Mouse (Mus musculus) bone marrow macrophage, adult 2 months (primary cell): ENCODE data around the gene Scgb1c1. TPM values are rescaled to one million over a fixed set of nuclear protein-coding genes. Genes with fewer than 3 reads are reported as not detected.

Experiments
- H3K27ac ChIP-seq: 2 replicates; pipeline ENCODE4 v1.5.1; 2012; ENCODE audit warnings: low read depth, low read length; ENCODE audit not compliant: insufficient read depth
- H3K4me1 ChIP-seq: 2 replicates; pipeline ENCODE4 v1.6.1; 2012; ENCODE audit warnings: low read length; ENCODE audit not compliant: control insufficient read depth, insufficient read depth
- H3K4me3 ChIP-seq: 2 replicates; pipeline ENCODE4 v1.5.1; 2012; ENCODE audit warnings: mild to moderate bottlenecking, low read length, moderate library complexity; ENCODE audit not compliant: insufficient read depth
- CTCF ChIP-seq: IDR thresholded peaks from 2 replicates; pipeline ENCODE4 v1.5.1; 2012; ENCODE audit warnings: low read depth, mild to moderate bottlenecking, low read length, moderate library complexity
- POLR2A ChIP-seq: IDR thresholded peaks from 2 replicates; pipeline ENCODE4 v1.6.1; 2012; ENCODE audit warnings: mild to moderate bottlenecking, low read depth, low read length, borderline replicate concordance
- polyA plus RNA-seq: library from polyadenylated mRNA; stranded (reverse); fragments of >200 nt; gene quantifications from 2 replicates; pipeline ENCODE4 v1.2.4, GENCODE M21; 2012; ENCODE audit not compliant: missing spikeins, insufficient read depth, insufficient read length

Scgb1c1 gene
- polyA plus RNA-seq, 1 experiment: not detected

DNA sequence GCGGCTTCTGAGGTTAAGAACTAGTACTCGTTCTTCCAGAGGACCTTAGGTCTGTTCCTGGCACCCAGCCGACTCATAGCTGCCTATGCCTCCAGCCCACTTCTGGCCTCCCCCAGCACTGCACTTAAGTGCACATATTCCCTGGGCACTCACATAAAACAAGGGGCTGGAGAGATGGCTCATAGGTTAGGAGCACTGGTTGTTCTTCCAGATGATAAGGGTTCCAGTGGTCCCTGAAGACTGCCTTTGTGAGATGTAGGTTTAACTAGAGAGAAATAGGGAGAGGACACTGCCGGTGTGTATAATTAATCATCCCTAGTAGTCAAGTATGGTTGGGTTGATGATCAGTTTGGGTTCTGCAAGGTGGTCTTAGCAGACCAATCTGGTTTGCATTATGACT lies 22.6 kb upstream of the Scgb1c1 start:
- TF ChIP-seq CTCF: no peak
- no peak for TF ChIP-seq POLR2A
- Histone ChIP-seq H3K27ac (no peak overlapping the region), H3K4me3 (no peak overlapping the region), H3K4me1 (no peaks in the 10 kb centered on the region)

DNA sequence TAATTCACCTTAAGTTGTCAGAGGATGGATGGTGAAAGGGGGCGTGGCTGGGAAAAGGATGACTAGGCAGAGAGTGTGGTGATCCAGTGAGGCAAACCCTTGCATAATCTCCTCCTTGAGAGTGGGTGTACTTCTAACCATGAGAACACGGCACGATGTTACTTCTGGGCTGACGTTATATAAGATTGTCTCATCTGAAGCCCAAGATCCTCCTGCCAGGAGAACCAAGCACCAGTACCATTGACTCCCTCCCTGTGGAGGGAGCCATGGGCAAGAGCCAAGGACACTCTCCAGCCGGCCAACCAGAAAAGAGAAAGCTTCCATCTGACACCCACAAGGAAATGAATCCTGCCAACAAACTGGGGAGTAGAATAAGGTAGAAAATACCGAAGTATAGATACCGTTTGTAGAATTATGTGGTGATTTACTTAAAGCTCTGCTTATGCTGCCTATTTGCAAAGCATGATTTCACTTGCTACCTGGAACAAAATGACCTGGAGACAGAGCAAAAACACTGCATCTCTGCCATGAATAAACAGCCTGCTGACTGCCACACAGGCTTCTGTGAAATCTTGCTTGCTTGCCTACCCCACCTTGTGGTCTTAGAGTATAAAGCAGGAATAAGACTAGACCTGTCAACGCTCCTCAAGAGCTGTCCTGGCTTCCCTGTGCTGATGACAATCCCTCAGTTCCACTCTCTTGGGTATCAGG lies 17.0 kb upstream of the Scgb1c1 start:
- TF ChIP-seq CTCF: no peak
- TF ChIP-seq POLR2A: no peak
- no peak overlapping the region for H3K27ac ChIP-seq
- H3K4me3 ChIP-seq: no peak overlapping the region
- H3K4me1 ChIP-seq: peaks cover 16% of the 10 kb centered on the region

DNA sequence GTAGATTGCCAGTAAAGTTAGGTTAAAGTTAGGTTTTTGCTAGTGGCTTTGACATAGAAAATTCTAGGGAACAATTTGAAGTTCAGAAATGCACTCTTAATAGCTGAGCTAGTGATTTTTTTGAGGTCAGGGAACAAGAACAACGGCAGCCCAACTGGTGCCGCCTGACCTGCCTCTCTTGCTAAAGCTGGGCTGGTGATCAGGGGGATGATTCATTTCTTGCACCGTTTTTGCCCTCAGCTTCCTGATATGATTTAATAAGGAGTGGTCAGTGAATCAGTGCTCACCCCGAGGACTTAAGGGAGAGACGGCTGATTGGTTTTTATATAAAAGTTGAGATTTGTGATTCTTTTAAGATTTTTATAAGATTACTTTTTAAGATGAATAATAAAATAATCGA lies 13.9 kb upstream of the Scgb1c1 start:
- peaks cover 16% of the 10 kb centered on the region for H3K4me1 ChIP-seq
- TF ChIP-seq CTCF (no peak), POLR2A (no peak)
- H3K4me3 ChIP-seq: no peak overlapping the region
- H3K27ac ChIP-seq: no peak overlapping the region

DNA sequence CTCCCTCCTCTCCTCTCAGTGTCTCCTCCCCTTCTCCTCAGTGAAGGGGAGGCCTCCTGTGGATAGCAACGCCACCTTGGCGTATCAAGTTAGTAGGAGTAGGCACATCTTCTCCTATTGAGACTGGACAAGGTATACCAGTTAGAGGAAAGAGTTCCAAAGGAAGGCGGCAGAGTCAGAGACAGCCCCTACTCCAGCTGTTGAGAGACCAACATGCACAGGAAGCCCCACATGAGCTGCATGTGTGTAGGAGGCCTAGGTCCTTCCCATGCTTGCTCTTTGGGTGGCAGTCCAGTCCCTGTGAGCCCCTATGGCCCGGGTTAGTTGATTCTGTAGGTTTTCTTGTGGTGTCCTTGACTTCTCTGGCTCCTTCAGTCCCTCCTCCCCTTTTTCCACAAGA lies 12.0 kb upstream of the Scgb1c1 start:
- Histone ChIP-seq H3K27ac (no peak overlapping the region), H3K4me3 (no peak overlapping the region), H3K4me1 (peaks cover 16% of the 10 kb centered on the region)
- no peak for TF ChIP-seq CTCF
- TF ChIP-seq POLR2A: no peak

DNA sequence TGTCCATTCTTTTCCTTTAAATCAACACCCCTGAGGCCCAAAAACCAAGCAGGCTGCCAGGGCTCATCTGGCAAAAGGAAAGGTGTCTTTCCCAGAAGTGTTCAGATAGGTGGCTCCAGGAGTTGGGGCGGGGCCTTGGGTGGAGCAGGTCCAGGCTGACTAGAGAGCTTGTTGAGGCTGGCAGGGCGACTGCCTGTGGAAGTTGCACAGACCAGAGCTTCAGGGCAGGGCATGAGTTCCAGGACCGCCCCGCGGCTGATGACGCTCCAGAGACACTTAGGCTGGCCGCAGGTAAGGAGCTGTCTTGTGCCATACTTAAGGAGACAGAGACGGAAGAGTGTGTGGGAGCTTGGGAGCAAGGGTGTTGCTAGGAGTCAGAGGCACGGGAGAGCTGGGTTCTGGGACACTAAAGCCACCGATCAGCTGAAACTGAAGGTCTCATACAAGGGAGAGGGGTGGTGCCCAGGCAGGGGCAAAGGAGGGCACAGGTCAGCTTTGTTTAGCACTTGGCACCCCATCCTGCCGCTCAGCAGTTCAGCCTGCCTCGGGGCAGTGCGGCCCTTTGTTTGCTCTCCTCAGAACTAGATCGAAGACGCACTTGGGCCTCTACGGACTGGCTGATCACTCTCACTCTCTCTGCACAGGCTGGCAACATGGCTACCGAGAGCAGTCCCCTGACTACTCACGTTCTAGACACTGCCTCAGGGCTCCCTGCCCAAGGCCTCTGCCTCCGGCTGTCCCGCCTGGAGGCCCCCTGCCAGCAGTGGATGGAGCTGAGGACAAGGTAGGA lies 10.2 kb upstream of the Scgb1c1 start, which contains the start of gene Urah:
TSS of gene Urah (plus strand) at position 51 of the 790 bp plus-strand sequence.
- Histone ChIP-seq H3K4me1 (peaks cover 12% of the 10 kb centered on the region), H3K27ac (no peak within 1 kb of the TSS), H3K4me3 (no peak within 1 kb of the TSS)
- TF ChIP-seq POLR2A (no peak), CTCF (no peak)

DNA sequence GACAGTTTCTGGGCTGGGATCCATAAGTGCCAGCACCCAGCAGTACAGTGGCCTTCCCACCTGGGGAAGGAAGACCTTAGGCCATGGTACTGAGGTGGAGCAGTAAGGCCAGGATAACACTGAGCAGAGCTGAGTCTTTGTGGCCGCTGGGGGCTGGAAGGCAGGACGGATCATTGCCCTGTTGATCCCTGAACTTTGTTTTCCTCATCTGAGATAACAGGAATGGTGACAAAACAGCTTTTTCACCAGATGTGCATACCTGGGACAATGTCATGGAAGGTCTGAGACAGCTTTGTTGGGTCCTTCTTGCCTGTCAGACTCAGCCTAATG lies 9.6 kb upstream of the Scgb1c1 start:
- H3K4me3 ChIP-seq: no peak overlapping the region
- H3K4me1 ChIP-seq: peaks cover 7% of the 10 kb centered on the region
- TF ChIP-seq POLR2A: no peak
- no peak overlapping the region for H3K27ac ChIP-seq

DNA sequence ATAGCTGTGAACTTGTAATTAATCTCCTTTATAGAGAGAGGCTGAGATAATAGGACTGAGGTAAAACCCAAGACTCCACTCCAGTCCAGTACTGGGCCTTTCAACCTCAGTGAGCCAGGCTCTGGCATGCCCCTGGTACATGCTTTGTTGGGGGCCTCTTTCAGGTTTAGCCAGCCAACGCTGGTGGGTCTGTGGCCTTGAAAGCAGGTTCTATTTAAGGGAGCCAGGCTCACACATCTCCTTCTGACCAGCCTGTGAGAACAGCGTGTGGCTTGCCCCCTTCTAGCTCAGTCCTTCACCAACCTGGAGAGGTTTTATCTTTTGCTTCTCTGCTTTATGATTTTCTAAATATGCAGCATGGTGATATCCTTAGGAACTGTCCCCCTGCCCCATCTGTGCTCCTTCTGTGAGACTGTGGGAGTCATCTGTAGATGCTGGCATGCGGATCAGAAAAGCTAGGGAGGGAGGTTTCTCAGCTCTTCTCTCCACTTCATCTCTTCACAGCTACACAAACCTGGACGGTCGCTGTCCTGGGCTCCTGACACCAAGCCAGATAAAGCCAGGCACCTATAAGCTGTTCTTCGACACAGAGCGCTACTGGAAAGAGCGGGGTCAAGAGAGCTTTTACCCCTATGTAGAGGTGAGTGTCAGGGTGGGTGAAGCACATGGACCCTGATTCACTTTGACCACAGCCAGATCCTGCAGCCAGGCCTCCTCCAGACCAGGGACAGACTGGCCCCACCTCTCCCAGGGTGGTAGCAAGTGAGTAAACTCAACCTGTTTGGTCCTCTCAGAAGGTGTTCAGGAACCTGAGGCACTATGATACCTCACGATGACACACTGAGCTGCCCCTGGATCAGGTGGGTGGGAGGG lies 8.9 kb upstream of the Scgb1c1 start:
- Histone ChIP-seq H3K4me3 (no peak overlapping the region), H3K27ac (no peak overlapping the region), H3K4me1 (peaks cover 5% of the 10 kb centered on the region)
- TF ChIP-seq CTCF: no peak
- no peak for TF ChIP-seq POLR2A

DNA sequence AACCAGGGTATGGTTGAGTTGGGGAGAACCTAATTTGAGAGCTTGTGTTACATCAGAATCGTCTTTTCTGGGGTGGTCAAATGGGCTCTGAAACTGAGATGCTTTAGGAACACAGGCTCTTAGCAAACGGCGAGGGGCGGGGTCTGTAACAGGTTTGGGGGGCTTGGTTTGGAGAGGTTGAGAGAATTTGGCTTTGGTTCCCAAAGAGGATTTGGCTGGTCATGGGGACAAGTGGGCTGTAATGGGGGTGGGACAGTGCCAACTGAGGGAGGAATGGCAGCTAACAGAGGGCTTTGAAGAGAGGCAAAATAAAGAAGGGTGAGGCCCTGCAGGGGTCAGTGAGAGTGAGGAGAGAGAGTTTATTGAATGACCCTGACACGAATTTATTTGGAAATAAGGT lies 5.8 kb upstream of the Scgb1c1 start:
- Histone ChIP-seq H3K27ac (no peak overlapping the region), H3K4me1 (no peaks in the 10 kb centered on the region), H3K4me3 (no peak overlapping the region)
- TF ChIP-seq CTCF: no peak
- no peak for TF ChIP-seq POLR2A

DNA sequence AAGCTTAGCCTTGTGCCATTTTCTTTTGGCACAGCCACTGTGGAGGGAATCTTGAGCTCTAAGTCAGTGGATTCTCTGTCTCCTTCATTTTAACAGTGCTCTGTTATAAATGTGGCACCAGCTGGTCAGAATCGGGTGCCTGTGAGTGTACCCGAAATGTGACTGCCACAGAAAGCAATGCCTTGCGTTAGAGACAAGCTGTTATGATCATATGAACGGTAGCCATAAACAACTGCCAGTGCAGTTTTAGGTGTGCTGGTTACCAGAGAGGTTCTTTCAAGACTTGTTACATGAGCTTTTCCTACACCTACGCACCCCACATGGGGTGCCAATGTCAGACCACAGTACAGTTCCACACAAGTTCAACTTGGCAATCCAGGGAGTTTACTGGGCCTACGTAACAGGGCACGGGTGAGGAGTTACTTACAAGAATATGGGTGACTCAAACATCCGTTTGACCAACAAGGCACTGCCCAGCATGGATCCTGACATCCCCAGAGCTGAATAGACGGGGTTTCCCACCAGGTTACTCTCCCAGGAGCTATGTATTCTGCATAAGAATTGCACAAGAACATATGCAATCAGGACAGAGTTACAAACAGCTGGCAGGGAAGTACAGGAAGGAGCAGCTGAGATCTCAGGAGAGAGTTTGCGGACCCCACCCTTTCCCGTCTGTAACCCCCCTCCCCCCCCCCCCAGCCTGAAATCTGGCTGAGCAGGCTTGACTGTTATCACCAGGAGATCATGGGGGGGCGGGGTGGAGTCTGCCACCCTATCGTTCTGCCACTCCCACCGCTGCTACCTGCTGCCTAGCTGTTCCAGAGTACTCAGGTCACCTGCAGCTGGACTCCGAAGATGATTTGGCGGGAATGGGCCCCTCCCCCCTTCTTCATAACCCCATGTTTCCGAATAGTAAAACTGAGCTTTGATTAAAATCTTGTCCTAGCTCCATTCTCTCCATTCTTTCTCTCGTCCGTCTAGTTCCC lies 4.3 kb upstream of the Scgb1c1 start:
- Histone ChIP-seq H3K27ac (no peak overlapping the region), H3K4me3 (no peak overlapping the region), H3K4me1 (no peaks in the 10 kb centered on the region)
- TF ChIP-seq CTCF (no peak), POLR2A (no peak)
